Mouse (Mus musculus) urinary bladder, postnatal 25 days (tissue): ENCODE results near the gene Lonp2.

Source experiments
- DNase-seq: peaks from one replicate; pipeline ENCODE4 v3.0.0; 2022; ENCODE audit warnings: low spot score

The Lonp2 gene

GRCm38 (mm10) chr8:86749842-86750241 lies 126.0 kb downstream of the Lonp2 start:
- no peak for DNase-seq

DNA sequence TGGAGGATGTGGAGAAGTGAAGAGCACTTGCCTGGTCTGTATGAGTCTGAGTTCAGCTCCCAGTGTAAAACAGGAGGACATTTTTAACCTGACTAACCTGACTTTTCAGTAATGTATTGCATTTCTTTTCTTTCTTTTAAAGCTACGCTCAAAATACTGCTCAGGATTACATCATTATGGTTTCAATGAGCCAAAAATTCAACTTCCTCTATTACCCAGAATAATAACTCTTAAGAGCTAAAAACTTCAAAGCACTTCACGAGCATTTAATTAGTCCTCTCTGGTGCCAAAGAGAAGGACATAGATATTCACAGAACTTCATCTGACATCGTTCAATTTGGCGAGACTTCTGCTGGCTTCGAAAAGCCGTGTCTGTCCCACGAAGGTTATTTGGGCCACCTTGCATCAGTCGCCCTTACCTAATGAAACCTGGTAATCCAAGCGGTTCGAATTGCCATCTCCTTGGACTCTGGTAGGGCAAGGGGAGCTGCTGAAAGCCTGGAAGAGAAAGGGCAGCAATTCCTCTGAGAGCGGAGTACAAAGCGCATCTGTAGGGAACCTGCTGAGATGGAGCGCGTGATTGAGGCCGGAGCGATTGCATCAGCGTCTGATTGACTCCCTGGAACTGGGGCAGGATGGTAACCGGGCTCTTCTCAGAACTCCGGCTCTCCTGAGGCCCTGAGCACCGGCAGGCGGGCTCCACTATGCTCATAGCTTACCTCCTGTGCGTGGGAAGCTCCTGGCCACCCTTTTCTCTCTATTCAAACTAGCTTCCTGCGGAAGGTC lies 133.3 kb downstream of the Lonp2 start:
- no peak for DNase-seq

- DNase-seq, result no peak
Measured at GRCm38 (mm10) chr8:86758651-86759050, 134.8 kb downstream of the Lonp2 start.

GRCm38 (mm10) chr8:86759090-86759491 lies 135.2 kb downstream of the Lonp2 start:
- DNase-seq, result no peak

DNA sequence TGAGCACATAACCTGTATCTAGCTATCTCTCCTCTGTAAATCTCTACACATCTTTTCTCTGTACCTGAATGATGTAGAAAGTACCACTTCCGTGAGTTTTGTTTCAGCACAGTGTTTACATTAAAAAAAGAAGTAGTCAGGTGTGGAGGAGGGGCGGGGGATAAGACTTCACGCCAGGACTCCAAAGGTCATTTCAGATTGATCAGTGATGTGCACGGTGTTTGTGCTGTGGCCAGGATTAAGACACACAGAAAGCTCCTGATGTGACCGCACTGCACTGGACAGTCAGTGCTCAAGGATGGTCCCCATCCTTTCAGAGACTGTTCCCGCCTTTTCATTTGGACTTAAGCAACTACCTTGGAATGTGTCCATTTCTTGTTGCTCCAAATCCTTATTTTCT lies 136.9 kb downstream of the Lonp2 start:
- no peak for DNase-seq

DNA sequence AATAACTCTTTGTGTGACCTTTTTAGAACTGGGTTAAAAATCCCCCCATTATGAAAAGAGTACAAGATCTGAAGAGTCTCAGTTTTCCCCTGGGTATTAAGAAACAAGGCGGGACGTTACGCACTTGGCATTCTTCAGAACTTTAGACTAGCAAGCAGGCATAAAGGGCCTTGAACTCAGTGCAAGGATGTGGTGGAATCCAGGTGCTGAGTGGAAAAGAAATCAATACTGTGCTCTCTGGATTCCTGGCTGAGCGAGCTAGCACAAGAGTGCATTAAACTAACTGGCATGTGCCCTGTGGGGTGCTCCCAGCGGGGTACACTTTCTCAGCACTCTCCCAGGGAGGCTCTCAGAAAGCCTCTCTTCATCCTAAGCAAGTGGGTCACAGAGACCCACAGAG lies 139.0 kb downstream of the Lonp2 start:
- DNase-seq, result no peak

DNA sequence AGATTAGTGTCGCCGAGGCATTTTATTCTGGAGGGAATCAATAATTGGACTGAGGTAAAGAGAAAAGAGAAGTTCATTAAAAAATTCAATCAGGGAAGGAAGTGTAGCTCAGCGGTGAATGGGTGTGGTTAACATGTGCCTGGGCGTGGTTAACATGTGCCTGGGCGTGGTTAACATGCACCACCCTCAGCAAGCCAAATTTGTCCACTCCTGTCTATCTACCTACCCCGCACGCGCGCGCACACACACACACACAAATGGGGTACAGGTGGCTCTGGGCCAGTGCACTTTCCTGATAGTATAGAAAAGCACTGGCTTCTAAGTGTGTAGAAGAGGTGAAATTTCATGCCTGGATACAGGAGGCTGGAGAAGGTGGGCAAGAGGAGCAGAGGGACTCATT lies 141.3 kb downstream of the Lonp2 start:
- no peak for DNase-seq

DNA sequence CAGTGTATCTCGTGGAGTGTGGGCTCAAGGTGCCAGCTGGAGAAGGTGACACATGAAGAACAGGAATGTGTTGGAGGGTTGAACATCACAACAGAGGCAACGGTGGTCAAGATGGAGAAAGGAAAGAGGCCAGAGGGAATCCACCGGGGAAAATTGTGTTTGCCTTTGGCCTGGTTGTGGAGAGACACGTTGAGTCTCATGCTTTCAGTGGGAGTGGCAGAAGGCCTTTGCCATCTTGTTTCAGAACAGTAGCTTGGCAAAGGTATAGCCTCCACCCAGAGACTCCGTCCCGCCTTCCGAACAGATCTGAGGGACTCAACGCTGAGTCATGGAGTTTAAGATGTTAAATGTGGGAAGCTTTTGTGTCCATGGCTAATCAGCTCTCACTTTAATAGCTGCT lies 141.8 kb downstream of the Lonp2 start:
- no peak for DNase-seq

GRCm38 (mm10) chr8:86766548-86767211 lies 142.8 kb downstream of the Lonp2 start:
- DNase-seq, result peak; percentile 52

DNA sequence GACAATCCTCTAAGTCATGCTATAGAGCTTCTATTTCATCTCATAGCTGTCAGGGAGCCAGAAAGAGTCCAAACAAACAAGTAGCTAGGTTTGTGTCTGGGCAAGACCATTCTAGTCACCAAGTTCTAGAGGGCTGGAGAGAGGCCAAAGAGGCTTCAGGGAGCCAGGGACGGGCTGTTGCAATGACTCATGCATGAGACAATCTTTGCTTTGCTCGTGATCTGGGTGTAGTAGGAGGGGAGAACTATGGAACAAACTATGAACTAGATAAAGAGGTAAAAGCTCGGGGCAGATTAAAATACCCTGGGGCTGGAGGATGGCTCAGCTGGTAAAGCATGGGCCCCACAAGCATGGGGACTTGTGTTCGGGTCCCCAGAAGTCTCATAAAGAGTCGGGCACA lies 144.7 kb downstream of the Lonp2 start:
- DNase-seq, result peak; percentile 61

- no peak for DNase-seq
Measured at GRCm38 (mm10) chr8:86769945-86770715, 146.3 kb downstream of the Lonp2 start.
